Mouse (Mus musculus): ENCODE results near the gene Klhl6. TPM values are rescaled to one million over a fixed set of nuclear protein-coding genes. Genes with fewer than 3 reads are reported as not detected.
"Not testable (repeated sequence)": the region's sequence is repeated elsewhere in the genome, so short reads cannot be mapped to it uniquely, and the experiment has no call there.

Gene Klhl6
- polyA plus RNA-seq (2016; fragmentation: Nextera tagmentation; extraction: Ambion mirVana), result 5.7 and 6.0 TPM in 2 replicates

DNA sequence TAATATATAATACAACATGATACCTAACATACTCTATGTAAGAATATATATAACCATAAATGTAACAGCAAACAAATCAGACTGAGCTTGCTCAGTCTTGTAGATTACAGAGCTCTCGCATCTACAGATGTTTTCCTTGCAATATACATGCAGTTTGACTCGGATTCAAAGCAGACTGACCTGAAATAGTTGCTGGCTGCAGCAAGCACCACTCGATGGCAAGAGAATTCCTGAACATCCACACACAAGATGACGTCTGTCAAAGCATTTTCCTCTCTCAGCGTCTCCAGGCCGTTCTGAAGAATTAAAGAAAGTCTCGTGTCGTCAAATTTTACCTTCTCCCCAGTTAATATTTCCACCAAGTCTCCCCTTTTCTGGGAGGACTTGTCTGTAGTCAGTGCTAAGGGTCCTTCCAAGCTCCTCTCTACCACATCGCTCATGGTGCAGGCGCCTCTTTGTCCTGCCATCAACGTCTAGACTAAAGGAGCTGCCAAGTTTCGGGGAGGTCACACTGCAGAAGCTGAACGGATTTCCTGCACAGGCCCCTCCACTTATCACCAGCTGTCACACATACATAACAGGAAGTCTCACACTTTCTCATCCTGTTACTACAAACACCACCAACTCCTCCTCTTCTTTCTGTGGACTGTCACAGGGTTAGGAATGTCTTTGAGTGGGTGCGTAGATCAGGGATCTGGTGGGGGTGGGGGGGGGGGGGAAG, at the start of gene Klhl6:
Gene Klhl6, minus strand, starts transcription at position 501 of the 721 bp plus-strand sequence.
- ATAC-seq (ENCODE audit: insufficient number of reproducible peaks, insufficient read depth, low FRiP score, low TSS enrichment, low read depth), result no peak
- Histone ChIP-seq H3K27ac (no peak within 1 kb of the TSS), H3K4me1 (replicated peaks) (no peaks in the 10 kb centered on the region), H3K36me3 (no peaks in the 10 kb centered on the region), H3K27me3 (no peaks in the 10 kb centered on the region), H3K9ac (replicated peaks) (no peak within 1 kb of the TSS), H3K4me3 (replicated peaks) (no peak within 1 kb of the TSS), H3K4me2 (no peak within 1 kb of the TSS), H3K9me3 (no peaks in the 10 kb centered on the region)
- 69% methylated on average over 13 of the region's 14 CpGs for WGBS

DNA sequence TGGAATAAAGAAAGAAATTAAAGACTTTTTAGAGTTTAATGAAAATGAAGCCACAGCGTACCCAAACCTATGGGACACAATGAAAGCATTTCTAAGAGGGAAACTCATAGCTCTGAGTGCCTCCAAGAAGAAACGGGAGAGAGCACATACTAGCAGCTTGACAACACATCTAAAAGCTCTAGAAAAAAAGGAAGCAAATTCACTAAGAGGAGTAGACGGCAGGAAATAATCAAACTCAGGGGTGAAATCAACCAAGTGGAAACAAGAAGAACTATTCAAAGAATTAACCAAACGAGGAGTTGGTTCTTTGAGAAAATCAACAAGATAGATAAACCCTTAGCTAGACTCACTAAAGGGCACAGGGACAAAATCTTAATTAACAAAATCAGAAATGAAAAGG, 44.4 kb upstream of the Klhl6 start:
- not testable (repeated sequence) for H3K4me1 ChIP-seq (replicated peaks); H3K27me3 ChIP-seq; H3K9ac ChIP-seq (replicated peaks); H3K4me3 ChIP-seq (replicated peaks); H3K4me2 ChIP-seq; ATAC-seq (ENCODE audit: insufficient number of reproducible peaks, insufficient read depth, low FRiP score, low TSS enrichment, low read depth); H3K27ac ChIP-seq; H3K36me3 ChIP-seq; H3K9me3 ChIP-seq
- 85% methylated on average over 2 of the region's 4 CpGs for WGBS

DNA sequence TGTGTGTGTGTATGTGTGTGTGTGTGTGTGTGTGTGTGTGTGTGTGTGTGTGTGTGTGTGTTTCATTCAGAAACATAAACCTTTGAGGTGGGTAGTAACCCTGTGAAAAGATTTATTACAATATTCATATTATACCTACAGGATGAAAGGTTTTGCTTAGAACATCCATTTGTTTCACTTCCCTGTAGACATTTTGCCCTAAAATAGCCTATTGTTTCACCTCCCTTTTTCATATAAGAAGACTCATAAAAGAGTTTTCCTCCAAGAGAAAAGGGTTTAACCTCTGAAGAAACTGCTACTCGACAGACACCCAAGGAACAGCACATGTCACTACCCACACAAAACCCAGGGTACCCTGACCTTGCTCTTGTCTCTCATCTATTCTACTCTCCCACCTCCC, 40.0 kb upstream of the Klhl6 start:
- H3K27me3 ChIP-seq, result no peaks in the 10 kb centered on the region
- 87% methylated on average over 1 of the region's 1 CpGs for WGBS
- no peaks in the 10 kb centered on the region for H3K36me3 ChIP-seq
- no peak overlapping the region for H3K27ac ChIP-seq
- ATAC-seq (ENCODE audit: insufficient number of reproducible peaks, insufficient read depth, low FRiP score, low TSS enrichment, low read depth), result no peak
- no peak overlapping the region for H3K9ac ChIP-seq (replicated peaks)
- H3K4me2 ChIP-seq, result no peak overlapping the region
- H3K4me3 ChIP-seq (replicated peaks), result no peak overlapping the region
- H3K9me3 ChIP-seq, result no peaks in the 10 kb centered on the region
- no peaks in the 10 kb centered on the region for H3K4me1 ChIP-seq (replicated peaks)

DNA sequence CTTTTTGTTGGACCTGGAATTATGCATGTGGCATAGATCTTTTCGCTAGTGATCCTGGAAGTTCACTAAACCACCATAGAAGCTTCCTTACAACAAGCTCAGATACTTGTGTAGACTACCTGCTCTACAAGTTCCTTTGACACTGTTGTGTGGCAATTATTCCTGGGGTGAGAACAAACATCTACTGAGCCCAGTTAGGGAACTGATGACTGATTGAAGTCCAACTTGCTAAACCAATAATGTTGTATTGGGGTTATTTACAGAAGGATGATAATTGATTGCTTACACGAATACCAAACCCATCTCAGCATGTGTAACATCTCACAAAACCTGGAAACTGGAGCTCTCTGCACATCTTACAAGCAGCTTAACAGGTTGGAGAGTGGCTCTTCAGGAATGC, 39.0 kb upstream of the Klhl6 start:
- Histone ChIP-seq H3K27ac (no peak overlapping the region), H3K4me2 (no peak overlapping the region), H3K9me3 (no peaks in the 10 kb centered on the region), H3K36me3 (no peaks in the 10 kb centered on the region), H3K4me1 (replicated peaks) (no peaks in the 10 kb centered on the region), H3K27me3 (no peaks in the 10 kb centered on the region), H3K4me3 (replicated peaks) (no peak overlapping the region), H3K9ac (replicated peaks) (no peak overlapping the region)
- WGBS, result 66% methylated on average over 2 of the region's 2 CpGs
- ATAC-seq (ENCODE audit: insufficient number of reproducible peaks, insufficient read depth, low FRiP score, low TSS enrichment, low read depth), result no peak

DNA sequence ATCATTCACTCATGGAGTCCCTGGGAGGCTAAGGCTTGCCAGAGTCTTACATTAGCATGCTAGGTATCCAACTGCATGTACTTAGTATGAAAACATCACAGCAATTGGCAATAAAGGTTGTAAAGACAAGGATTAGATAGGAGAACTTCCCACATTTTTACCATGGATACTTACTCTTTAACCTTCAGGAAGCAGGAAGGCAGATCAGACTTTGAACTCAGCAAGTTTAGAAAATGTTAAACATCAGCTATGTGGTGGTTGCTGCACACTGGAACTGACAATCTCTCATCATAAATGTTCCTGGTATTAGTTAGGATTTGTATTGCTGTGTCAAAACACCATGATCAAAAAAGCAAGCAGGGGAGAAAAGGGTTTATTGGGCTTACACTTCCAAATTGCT, 29.8 kb upstream of the Klhl6 start:
- Histone ChIP-seq H3K9ac (replicated peaks) (no peak overlapping the region), H3K4me1 (replicated peaks) (no peaks in the 10 kb centered on the region), H3K27me3 (no peaks in the 10 kb centered on the region), H3K36me3 (no peaks in the 10 kb centered on the region), H3K4me3 (replicated peaks) (no peak overlapping the region), H3K27ac (no peak overlapping the region), H3K4me2 (no peak overlapping the region), H3K9me3 (0 out of 2 replicates have a peak, but pooled peaks cover 3% of the 10 kb centered on the region)
- no peak for ATAC-seq (ENCODE audit: insufficient number of reproducible peaks, insufficient read depth, low FRiP score, low TSS enrichment, low read depth)

DNA sequence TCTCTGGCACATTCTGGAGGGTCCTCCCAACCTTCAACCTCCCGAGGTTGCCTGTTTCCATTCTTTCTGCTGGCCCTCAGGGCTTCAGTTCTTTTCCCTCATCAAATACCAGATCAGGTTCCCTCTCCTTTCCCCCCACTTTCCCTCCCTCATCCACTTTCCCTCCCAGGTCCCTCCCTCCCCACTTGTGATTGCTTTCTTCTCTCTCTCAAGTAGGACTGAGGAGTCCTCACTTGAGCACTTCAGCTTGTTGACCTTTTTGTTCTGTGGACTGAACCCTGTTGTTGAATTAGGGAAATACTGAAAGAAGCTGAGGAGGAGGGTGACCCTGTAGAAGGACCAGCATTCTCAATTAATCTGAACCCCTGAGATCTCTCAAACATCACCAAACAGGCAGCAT, 23.2 kb upstream of the Klhl6 start:
- no peak overlapping the region for H3K4me3 ChIP-seq (replicated peaks)
- WGBS, result 45% methylated on average over 1 of the region's 1 CpGs
- H3K4me1 ChIP-seq (replicated peaks), result no peaks in the 10 kb centered on the region
- H3K36me3 ChIP-seq, result no peaks in the 10 kb centered on the region
- no peaks in the 10 kb centered on the region for H3K9me3 ChIP-seq
- H3K4me2 ChIP-seq, result no peak overlapping the region
- no peak overlapping the region for H3K27ac ChIP-seq
- ATAC-seq (ENCODE audit: insufficient number of reproducible peaks, insufficient read depth, low FRiP score, low TSS enrichment, low read depth), result no peak
- H3K27me3 ChIP-seq, result no peaks in the 10 kb centered on the region
- H3K9ac ChIP-seq (replicated peaks), result no peak overlapping the region

DNA sequence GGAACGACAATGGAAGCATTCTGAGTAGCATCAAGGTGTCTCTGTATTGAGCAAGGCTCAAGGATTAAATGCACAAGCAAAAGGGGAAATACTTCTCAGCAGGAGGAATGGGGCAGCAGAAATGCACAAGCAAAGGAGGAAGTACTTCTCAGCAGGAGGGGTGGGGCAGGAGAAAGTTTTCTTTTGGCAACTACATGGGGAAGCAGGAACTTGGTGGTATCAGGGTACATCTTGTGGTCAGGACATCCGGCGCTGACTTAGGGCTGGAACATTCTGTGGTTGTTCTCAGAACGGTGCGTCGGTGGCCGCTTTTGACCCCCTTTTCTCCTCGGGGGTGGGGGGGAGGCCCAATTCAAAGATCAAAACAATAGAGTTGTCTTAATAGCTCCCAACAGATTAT, 17.4 kb upstream of the Klhl6 start:
- H3K27me3 ChIP-seq; H3K36me3 ChIP-seq; H3K9ac ChIP-seq (replicated peaks); ATAC-seq (ENCODE audit: insufficient number of reproducible peaks, insufficient read depth, low FRiP score, low TSS enrichment, low read depth); H3K4me3 ChIP-seq (replicated peaks); H3K4me1 ChIP-seq (replicated peaks); H3K27ac ChIP-seq; H3K9me3 ChIP-seq; H3K4me2 ChIP-seq: not testable (repeated sequence)
- WGBS, result 90% methylated on average over 8 of the region's 8 CpGs

DNA sequence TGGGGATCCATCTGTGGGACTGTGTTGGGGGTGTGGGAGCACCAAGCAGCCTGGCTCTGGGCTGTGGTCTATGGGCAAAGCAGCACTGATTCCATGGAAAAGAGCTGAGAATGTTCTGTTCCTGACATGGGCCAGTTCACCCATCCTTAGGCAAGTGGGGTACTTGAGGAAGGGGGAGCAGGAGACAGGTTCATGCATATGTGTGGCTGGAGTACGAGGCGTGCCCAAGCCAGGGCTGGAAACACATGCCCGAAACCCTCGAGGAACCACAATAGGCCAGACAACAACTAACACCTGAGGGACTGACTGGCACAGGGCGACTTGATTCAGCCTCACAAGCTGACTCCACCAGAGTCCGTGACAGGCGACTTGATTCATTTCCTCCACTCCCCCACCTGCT, 14.8 kb upstream of the Klhl6 start:
- H3K36me3 ChIP-seq, result no peaks in the 10 kb centered on the region
- no peak for ATAC-seq (ENCODE audit: insufficient number of reproducible peaks, insufficient read depth, low FRiP score, low TSS enrichment, low read depth)
- H3K9ac ChIP-seq (replicated peaks), result no peak overlapping the region
- H3K4me2 ChIP-seq, result no peak overlapping the region
- no peaks in the 10 kb centered on the region for H3K4me1 ChIP-seq (replicated peaks)
- no peaks in the 10 kb centered on the region for H3K9me3 ChIP-seq
- no peak overlapping the region for H3K4me3 ChIP-seq (replicated peaks)
- WGBS, result 85% methylated on average over 7 of the region's 7 CpGs
- H3K27me3 ChIP-seq, result no peaks in the 10 kb centered on the region
- H3K27ac ChIP-seq, result no peak overlapping the region

DNA sequence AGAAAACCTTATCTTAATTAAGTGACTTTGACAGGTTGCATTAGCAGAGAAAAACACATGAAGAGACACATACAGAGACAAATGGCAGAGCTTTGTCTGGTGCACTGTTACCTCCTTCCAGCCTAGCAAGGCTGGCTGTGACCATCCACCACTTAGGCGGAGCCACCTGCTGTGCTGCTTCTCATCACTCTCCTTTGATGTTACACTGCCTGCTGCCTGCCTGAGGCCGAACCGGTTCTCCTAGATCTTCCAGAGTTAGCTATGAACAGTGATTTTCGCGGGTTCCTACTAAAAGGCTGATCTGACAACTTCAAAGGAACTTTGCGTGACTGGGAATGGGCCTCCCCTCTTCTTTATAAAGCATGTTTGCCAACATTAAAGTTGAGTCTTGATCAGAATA, 14.1 kb upstream of the Klhl6 start:
- H3K36me3 ChIP-seq; H3K9me3 ChIP-seq; H3K27me3 ChIP-seq; H3K4me1 ChIP-seq (replicated peaks); H3K27ac ChIP-seq; ATAC-seq (ENCODE audit: insufficient number of reproducible peaks, insufficient read depth, low FRiP score, low TSS enrichment, low read depth); H3K9ac ChIP-seq (replicated peaks); H3K4me3 ChIP-seq (replicated peaks); H3K4me2 ChIP-seq: not testable (repeated sequence)
- 5% methylated on average over 6 of the region's 6 CpGs for WGBS

DNA sequence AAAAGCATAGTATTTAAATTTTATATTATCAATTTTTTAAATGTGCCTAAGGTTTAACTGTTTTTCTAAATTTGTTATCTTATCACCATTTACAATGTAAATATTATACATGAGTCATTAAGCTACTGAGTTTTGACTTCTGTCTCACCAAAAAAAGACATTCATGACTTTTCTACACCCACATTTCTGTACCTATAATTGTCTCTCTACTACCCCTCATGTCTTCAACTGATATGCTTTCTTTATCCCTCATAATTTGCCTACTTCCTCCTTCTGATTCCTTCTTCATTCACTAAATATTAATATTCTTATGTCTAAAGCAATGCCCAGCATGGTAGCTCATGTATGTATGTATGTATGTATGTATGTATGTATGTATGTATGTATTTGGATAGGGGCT, 13.0 kb upstream of the Klhl6 start:
- no peak for ATAC-seq (ENCODE audit: insufficient number of reproducible peaks, insufficient read depth, low FRiP score, low TSS enrichment, low read depth)
- Histone ChIP-seq H3K4me1 (replicated peaks) (no peaks in the 10 kb centered on the region), H3K9me3 (no peaks in the 10 kb centered on the region), H3K36me3 (no peaks in the 10 kb centered on the region), H3K4me3 (replicated peaks) (no peak overlapping the region), H3K27ac (no peak overlapping the region), H3K9ac (replicated peaks) (no peak overlapping the region), H3K27me3 (no peaks in the 10 kb centered on the region), H3K4me2 (no peak overlapping the region)

DNA sequence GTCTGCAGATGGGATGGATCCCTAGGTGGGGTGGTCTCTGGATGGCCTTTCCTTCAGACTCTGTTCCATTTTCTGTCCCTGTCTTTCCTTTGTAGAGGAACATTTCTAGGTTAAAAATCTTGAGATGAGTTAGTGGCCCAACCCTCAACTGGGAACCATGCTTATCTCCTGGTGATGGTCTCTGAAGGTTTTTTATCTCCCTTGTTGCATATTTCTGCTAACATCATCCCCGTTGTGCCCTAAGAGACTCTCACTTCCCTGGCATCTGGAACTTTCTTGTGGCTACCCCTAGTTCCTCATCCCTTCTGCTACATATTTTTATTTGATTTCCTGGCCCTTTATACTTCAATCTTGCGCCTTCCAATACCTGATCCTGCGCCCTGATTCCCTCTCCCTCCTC, 10.4 kb upstream of the Klhl6 start:
- no peak overlapping the region for H3K4me3 ChIP-seq (replicated peaks)
- peaks cover 3% of the 10 kb centered on the region; the same call in 1 of the 2 replicates for H3K9me3 ChIP-seq
- H3K36me3 ChIP-seq, result no peaks in the 10 kb centered on the region
- H3K27ac ChIP-seq, result no peak overlapping the region
- H3K27me3 ChIP-seq, result no peaks in the 10 kb centered on the region
- no peaks in the 10 kb centered on the region for H3K4me1 ChIP-seq (replicated peaks)
- 92% methylated on average over 3 of the region's 3 CpGs for WGBS
- ATAC-seq (ENCODE audit: insufficient number of reproducible peaks, insufficient read depth, low FRiP score, low TSS enrichment, low read depth), result no peak
- no peak overlapping the region for H3K4me2 ChIP-seq
- no peak overlapping the region for H3K9ac ChIP-seq (replicated peaks)

DNA sequence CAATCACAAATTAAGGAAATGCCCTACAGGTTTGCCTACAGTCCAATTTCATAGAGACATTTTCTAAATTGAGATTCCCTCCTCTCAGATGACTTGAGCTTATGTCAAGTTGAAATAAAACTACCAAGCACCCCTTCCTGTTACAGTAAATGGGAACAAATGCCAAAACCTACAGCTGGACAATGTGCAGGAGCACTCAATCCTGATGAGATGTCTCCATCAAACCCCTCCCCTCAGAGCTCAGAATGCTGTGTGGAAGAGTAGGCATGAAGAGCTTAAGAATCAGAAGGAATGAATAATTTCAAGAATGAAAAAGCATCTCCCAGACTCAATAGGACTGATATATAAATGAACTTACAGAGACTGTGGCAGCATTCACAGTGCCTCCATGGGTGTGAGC, 7.7 kb upstream of the Klhl6 start:
- Histone ChIP-seq H3K27me3 (no peaks in the 10 kb centered on the region), H3K4me3 (replicated peaks) (no peak overlapping the region), H3K36me3 (no peaks in the 10 kb centered on the region), H3K9ac (replicated peaks) (no peak overlapping the region), H3K4me2 (no peak overlapping the region), H3K9me3 (peaks cover 3% of the 10 kb centered on the region; the same call in 1 of the 2 replicates), H3K27ac (no peak overlapping the region), H3K4me1 (replicated peaks) (no peaks in the 10 kb centered on the region)
- ATAC-seq (ENCODE audit: insufficient number of reproducible peaks, insufficient read depth, low FRiP score, low TSS enrichment, low read depth), result no peak
